Mouse (Mus musculus): Measurements from ENCODE around the gene Fam71b.

- no peak for TF ChIP-seq CTCF (IDR thresholded peaks at IDR 0.05; ENCODE audit: extremely low read depth, insufficient read depth, insufficient read length, insufficient replicate concordance)
- TF ChIP-seq POLR2A (IDR thresholded peaks at IDR 0.05; ENCODE audit: low read depth, low read length), result no peak
Measured at GRCm38 (mm10) chr11:46406721-46407120, 10.4 kb downstream of the Fam71b start.
